Comparison of ENCODE assay signal across 10 mouse cellular contexts in the genomic region with DNA sequence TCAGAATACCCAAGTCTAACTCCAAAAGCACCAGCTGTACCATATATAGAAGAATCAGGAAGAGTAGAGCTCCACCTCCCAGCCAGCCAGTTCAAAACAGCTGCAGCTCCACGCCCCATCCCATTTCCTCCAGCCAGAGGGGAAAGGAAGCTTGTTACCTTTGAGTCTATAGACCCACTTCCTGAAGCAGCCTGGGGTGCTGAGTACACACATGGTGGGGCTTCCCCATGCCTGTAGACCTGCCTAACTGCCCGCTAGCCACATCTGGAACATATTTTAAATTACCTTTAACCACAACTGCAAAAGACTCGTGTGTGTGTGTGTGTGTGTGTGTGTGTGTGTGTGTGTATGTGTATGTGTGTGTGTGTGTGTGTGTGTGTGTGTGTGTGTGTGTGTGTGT.
DNase-seq lines count a peak whose midpoint lies in the region; ATAC-seq and TF ChIP-seq lines count a peak whose summit lies in the region.
"Had no signal": no experiment of that assay in that cellular context is flagged by ENCODE, and none has a peak within 500 bp of the region (broad histone marks: within the 10 kb centered on the region; RNA-seq: fewer than 3 reads in every experiment).

No protein-coding gene starts in this region.

- H3K4me3 ChIP-seq in stomach, embryonic 15.5 days (replicated peaks): no peak overlapping the region
- no peak overlapping the region for H3K4me3 ChIP-seq in stomach, postnatal 0 days (ENCODE audit: low read depth, low read length)
- no peak overlapping the region for H3K4me3 ChIP-seq in limb, embryonic 14.5 days (replicated peaks; ENCODE audit: low read length)

- no peaks in the 10 kb centered on the region for H3K4me1 ChIP-seq in stomach, embryonic 15.5 days
- no peaks in the 10 kb centered on the region for H3K4me1 ChIP-seq in stomach, postnatal 0 days (replicated peaks; ENCODE audit: control insufficient read depth, insufficient read depth)
- peaks cover 17% of the 10 kb centered on the region for H3K4me1 ChIP-seq in limb, embryonic 14.5 days (ENCODE audit: control insufficient read depth, insufficient read depth, low read length)

- H3K27me3 ChIP-seq in stomach, embryonic 15.5 days (replicated peaks): no peaks in the 10 kb centered on the region
- H3K27me3 ChIP-seq in stomach, postnatal 0 days (ENCODE audit: control insufficient read depth, insufficient read depth, low read length): no peaks in the 10 kb centered on the region
- H3K27me3 ChIP-seq in limb, embryonic 14.5 days (ENCODE audit: control insufficient read depth, insufficient read depth, low read length): no peaks in the 10 kb centered on the region

- peak; percentile 15 for DNase-seq in gastrocnemius, postnatal 25 days
- no peak for DNase-seq in gastrocnemius, postnatal 4 days (ENCODE audit: low spot score in 2 of 2)
- DNase-seq in stomach, postnatal 0 days (ENCODE audit: low spot score): no peak
- DNase-seq in limb, embryonic 14.5 days (ENCODE audit: low spot score): peak; percentile 37
- no peak for DNase-seq in adrenal gland, adult 8-10 months
- no peak for DNase-seq in cerebellum, postnatal 14 days
- DNase-seq in adrenal gland, postnatal 25 days: no peak
- DNase-seq: kidney, adult 11 months; lung, postnatal 10 days had no signal

- no peak for TF ChIP-seq CTCF in stomach, postnatal 0 days (IDR thresholded peaks at IDR 0.05; ENCODE audit: low read depth)

- WGBS in stomach, embryonic 15.5 days: 59% methylated on average over 3 of the region's 3 CpGs
- 70% methylated on average over 3 of the region's 3 CpGs for WGBS in stomach, postnatal 0 days
- WGBS in limb, embryonic 14.5 days: 9% methylated on average over 3 of the region's 3 CpGs

- ATAC-seq in stomach, embryonic 15.5 days (ENCODE audit: insufficient read depth, low FRiP score, low read depth): peak; percentile 47; the same call in 1 of the 2 replicates
- ATAC-seq in stomach, postnatal 0 days (ENCODE audit: low FRiP score, low TSS enrichment): no peak
- peak; percentile 65; the same call in 1 of the 2 replicates for ATAC-seq in limb, embryonic 14.5 days (ENCODE audit: low FRiP score, low read depth)

- no peak overlapping the region for H3K9ac ChIP-seq in stomach, embryonic 15.5 days
- H3K9ac ChIP-seq in stomach, postnatal 0 days (ENCODE audit: low read length): no peak overlapping the region
- no peak overlapping the region for H3K9ac ChIP-seq in limb, embryonic 14.5 days (ENCODE audit: low read depth, low read length, severe bottlenecking)

- H3K9me3 ChIP-seq in stomach, embryonic 15.5 days: no peaks in the 10 kb centered on the region
- no peaks in the 10 kb centered on the region for H3K9me3 ChIP-seq in stomach, postnatal 0 days (ENCODE audit: control insufficient read depth, low read length)
- no peaks in the 10 kb centered on the region for H3K9me3 ChIP-seq in limb, embryonic 14.5 days (ENCODE audit: control insufficient read depth, low read length)

- H3K4me2 ChIP-seq in stomach, embryonic 15.5 days: no peak overlapping the region
- H3K4me2 ChIP-seq in stomach, postnatal 0 days (replicated peaks; ENCODE audit: low read depth): no peak overlapping the region
- H3K4me2 ChIP-seq in limb, embryonic 14.5 days (replicated peaks; ENCODE audit: low read depth, low read length, severe bottlenecking): no peak overlapping the region

- H3K27ac ChIP-seq in stomach, embryonic 15.5 days: no peak overlapping the region
- no peak overlapping the region for H3K27ac ChIP-seq in stomach, postnatal 0 days (replicated peaks)
- H3K27ac ChIP-seq in limb, embryonic 14.5 days (replicated peaks; ENCODE audit: low read depth, low read length): no peak overlapping the region

- no peaks in the 10 kb centered on the region for H3K36me3 ChIP-seq in stomach, embryonic 15.5 days
- H3K36me3 ChIP-seq in stomach, postnatal 0 days (ENCODE audit: control insufficient read depth, insufficient read depth, low read length): no peaks in the 10 kb centered on the region
- H3K36me3 ChIP-seq in limb, embryonic 14.5 days (ENCODE audit: control insufficient read depth, insufficient read depth, low read length): no peaks in the 10 kb centered on the region

- no peak for TF ChIP-seq EP300 in stomach, postnatal 0 days (optimal IDR thresholded peaks at IDR 0.05)

- no peak for TF ChIP-seq POLR2A in limb, embryonic 14.5 days (IDR thresholded peaks at IDR 0.05; ENCODE audit: borderline replicate concordance, extremely low read depth, insufficient read depth, insufficient read length)

Comparison
In these comparisons a context has a peak if more than half of its experiments do, and no peak if none do; other contexts are left out.
1. DNase-seq: peak in gastrocnemius, postnatal 25 days (single experiment) and limb, embryonic 14.5 days (single experiment); none in gastrocnemius, postnatal 4 days (0 of 2), stomach, postnatal 0 days (single experiment), adrenal gland, adult 8-10 months (single experiment), cerebellum, postnatal 14 days (0 of 2) and adrenal gland, postnatal 25 days (single experiment).